Mouse (Mus musculus) liver, embryonic 16.5 days (tissue): Measurements from ENCODE around the gene Mrpl54. TPM values are rescaled to one million over a fixed set of nuclear protein-coding genes. Genes with fewer than 3 reads are reported as not detected.

Source experiments
- ATAC-seq: fragments of 200-750 bp; cut with Nextera tagmentation; 2 replicates; pipeline ENCODE4 v1.8.0; 2017; ENCODE audit warnings: low read depth, mild to moderate bottlenecking, moderate number of reproducible peaks, moderate library complexity
- H3K27ac ChIP-seq: fragments of 300-500 bp; sonication (generic); 2 replicates; pipeline ENCODE4 v1.5.1; 2014; ENCODE audit warnings: mild to moderate bottlenecking, low read length
- H3K27me3 ChIP-seq: fragments of 300-500 bp; sonication (generic); 2 replicates; pipeline ENCODE4 v1.6.1; 2014; ENCODE audit warnings: low read depth, low read length, mixed read lengths; ENCODE audit not compliant: control insufficient read depth, insufficient read depth
- H3K36me3 ChIP-seq: fragments of 300-500 bp; sonication (generic); 2 replicates; pipeline ENCODE4 v1.6.1; 2014; ENCODE audit warnings: mild to moderate bottlenecking; ENCODE audit not compliant: control insufficient read depth, insufficient read depth
- H3K4me1 ChIP-seq: fragments of 300-500 bp; sonication (generic); 2 replicates; pipeline ENCODE4 v1.6.1; 2014; ENCODE audit warnings: low read depth, low read length, mixed read lengths; ENCODE audit not compliant: control insufficient read depth
- H3K4me2 ChIP-seq: fragments of 300-500 bp; sonication (generic); 2 replicates; pipeline ENCODE4 v1.6.1; 2014; ENCODE audit warnings: low read depth, low read length, mixed read lengths
- H3K4me3 ChIP-seq: fragments of 300-500 bp; sonication (generic); 2 replicates; pipeline ENCODE4 v1.5.1; 2014; ENCODE audit warnings: low read depth, mild to moderate bottlenecking, low read length
- H3K9ac ChIP-seq: fragments of 300-500 bp; sonication (generic); 2 replicates; pipeline ENCODE4 v1.6.1; 2014; ENCODE audit warnings: low read depth, low read length
- H3K9me3 ChIP-seq: fragments of 300-500 bp; sonication (generic); replicated peaks from 2 replicates; pipeline ENCODE4 v1.6.1; 2016; ENCODE audit warnings: low read length; ENCODE audit not compliant: control insufficient read depth
- WGBS: fragments of 180-500 bp; shearing (Covaris S2); extraction: QIAGEN DNeasy Blood & Tissue Kit; methylation state at CpG from one replicate; pipeline ENCODE4 v1.1.7; 2014; ENCODE audit not compliant: insufficient replicate concordance; 5-methylcytosine and 5-hydroxymethylcytosine counted together
- polyA plus RNA-seq: library from polyadenylated mRNA; unstranded; fragments of >200 nt; fragmentation: Nextera tagmentation; extraction: Ambion mirVana; gene quantifications from 2 replicates; pipeline ENCODE4 v1.2.1, GENCODE M21; 2015

Gene Mrpl54
- polyA plus RNA-seq, 1 experiment from 2014 or later = 80.0 TPM

GRCm38 (mm10) chr10:81304597-81305238 is 38.0 kb upstream of the Mrpl54 start:
- no peaks in the 10 kb centered on the region for H3K27me3 ChIP-seq
- peak; percentile 10; the same call in 1 of the 2 replicates for ATAC-seq
- H3K9ac ChIP-seq = no peak overlapping the region
- H3K4me3 ChIP-seq = no peak overlapping the region
- H3K4me2 ChIP-seq = no peak overlapping the region
- H3K27ac ChIP-seq = no peak overlapping the region
- no peaks in the 10 kb centered on the region for H3K9me3 ChIP-seq
- H3K4me1 ChIP-seq = peaks cover 53% of the 10 kb centered on the region
- WGBS = 16% methylated on average over 6 of the region's 9 CpGs
- H3K36me3 ChIP-seq = peaks cover 25% of the 10 kb centered on the region

- Histone ChIP-seq H3K9me3 (no peaks in the 10 kb centered on the region), H3K4me2 (no peak overlapping the region), H3K27me3 (no peaks in the 10 kb centered on the region), H3K36me3 (peaks cover 18% of the 10 kb centered on the region), H3K4me1 (peaks cover 62% of the 10 kb centered on the region), H3K27ac (no peak overlapping the region), H3K9ac (no peak overlapping the region), H3K4me3 (no peak overlapping the region)
- 34% methylated on average over 7 of the region's 7 CpGs for WGBS
- ATAC-seq = no peak
Observed at GRCm38 (mm10) chr10:81303761-81304160, 37.0 kb upstream of the Mrpl54 start.

GRCm38 (mm10) chr10:81303258-81303657 is 36.5 kb upstream of the Mrpl54 start:
- ATAC-seq = no peak
- 30% methylated on average over 10 of the region's 10 CpGs for WGBS
- H3K27me3 ChIP-seq = no peaks in the 10 kb centered on the region
- no peak overlapping the region for H3K9ac ChIP-seq
- H3K36me3 ChIP-seq = peaks cover 17% of the 10 kb centered on the region
- H3K4me1 ChIP-seq = peaks cover 67% of the 10 kb centered on the region
- no peak overlapping the region for H3K4me3 ChIP-seq
- H3K4me2 ChIP-seq = 0 out of 2 replicates have a peak overlapping the region, but pooled peaks have one; percentile 24
- no peaks in the 10 kb centered on the region for H3K9me3 ChIP-seq
- H3K27ac ChIP-seq = no peak overlapping the region

GRCm38 (mm10) chr10:81302781-81303218 is 36.1 kb upstream of the Mrpl54 start:
- Histone ChIP-seq H3K27ac (peak overlapping the region; percentile 4; the same call in 1 of the 2 replicates), H3K27me3 (no peaks in the 10 kb centered on the region), H3K4me2 (peak overlapping the region; percentile 24; the same call in 1 of the 2 replicates), H3K4me1 (peaks cover 72% of the 10 kb centered on the region), H3K4me3 (no peak overlapping the region), H3K9me3 (no peaks in the 10 kb centered on the region), H3K9ac (0 out of 2 replicates have a peak overlapping the region, but pooled peaks have one; percentile 29), H3K36me3 (peaks cover 14% of the 10 kb centered on the region)
- 14% methylated on average over 14 of the region's 14 CpGs for WGBS
- no peak for ATAC-seq

- Histone ChIP-seq H3K9ac (peak overlapping the region; percentile 24; the same call in 1 of the 2 replicates), H3K4me1 (peaks cover 77% of the 10 kb centered on the region)
- WGBS = 67% methylated on average over 4 of the region's 4 CpGs
Observed at GRCm38 (mm10) chr10:81302288-81302687, 35.6 kb upstream of the Mrpl54 start.

GRCm38 (mm10) chr10:81301321-81301720 is 34.6 kb upstream of the Mrpl54 start:
- H3K9ac ChIP-seq = no peak overlapping the region
- H3K27ac ChIP-seq = peak overlapping the region; percentile 45

More at GRCm38 (mm10) chr10:81302288-81302687, 35.6 kb upstream of the Mrpl54 start:
- Histone ChIP-seq H3K27me3 (no peaks in the 10 kb centered on the region), H3K27ac (peak overlapping the region; percentile 4; the same call in 1 of the 2 replicates), H3K9me3 (no peaks in the 10 kb centered on the region), H3K4me2 (peak overlapping the region; percentile 24; the same call in 1 of the 2 replicates), H3K4me3 (no peak overlapping the region), H3K36me3 (peaks cover 11% of the 10 kb centered on the region)
- no peak for ATAC-seq

GRCm38 (mm10) chr10:81300352-81300907 is 33.7 kb upstream of the Mrpl54 start:
- peak; percentile 66 for ATAC-seq
- Histone ChIP-seq H3K4me2 (peak overlapping the region; percentile 18), H3K4me3 (no peak overlapping the region), H3K4me1 (peaks cover 94% of the 10 kb centered on the region), H3K36me3 (no peaks in the 10 kb centered on the region), H3K9me3 (no peaks in the 10 kb centered on the region), H3K9ac (no peak overlapping the region), H3K27me3 (no peaks in the 10 kb centered on the region), H3K27ac (peak overlapping the region; percentile 90)
- 72% methylated on average over 9 of the region's 9 CpGs for WGBS

More at GRCm38 (mm10) chr10:81301321-81301720, 34.6 kb upstream of the Mrpl54 start:
- H3K4me1 ChIP-seq = peaks cover 85% of the 10 kb centered on the region
- H3K4me2 ChIP-seq = no peak overlapping the region
- ATAC-seq = no peak
- WGBS = 64% methylated on average over 9 of the region's 9 CpGs
- no peaks in the 10 kb centered on the region for H3K9me3 ChIP-seq
- H3K27me3 ChIP-seq = no peaks in the 10 kb centered on the region
- peaks cover 7% of the 10 kb centered on the region for H3K36me3 ChIP-seq
- H3K4me3 ChIP-seq = no peak overlapping the region

GRCm38 (mm10) chr10:81299585-81300351 is 33.0 kb upstream of the Mrpl54 start:
- H3K27me3 ChIP-seq = no peaks in the 10 kb centered on the region
- peak overlapping the region; percentile 90 for H3K27ac ChIP-seq
- no peak overlapping the region for H3K4me3 ChIP-seq
- peak; percentile 10; the same call in 1 of the 2 replicates for ATAC-seq
- WGBS = 62% methylated on average over 14 of the region's 14 CpGs
- H3K4me1 ChIP-seq = peaks cover 96% of the 10 kb centered on the region
- H3K36me3 ChIP-seq = no peaks in the 10 kb centered on the region
- peak overlapping the region; percentile 25; the same call in 1 of the 2 replicates for H3K9ac ChIP-seq
- no peaks in the 10 kb centered on the region for H3K9me3 ChIP-seq
- peak overlapping the region; percentile 18 for H3K4me2 ChIP-seq
